Mouse (Mus musculus) spleen, adult 12 weeks (tissue): Measurements from ENCODE around the gene Ushbp1.
A peak's percentile ranks its signal among the peaks of the same experiment; 100 is the strongest.
"Not testable (repeated sequence)": the region's sequence is repeated elsewhere in the genome, so short reads cannot be mapped to it uniquely, and the experiment has no call there.

Experiments
- DNase-seq: peaks from one replicate; pipeline ENCODE4 v3.0.0; 2022; ENCODE audit warnings: low spot score

Ushbp1 gene

GRCm38 (mm10) chr8:71395629-71396028 is at the start of gene Ushbp1:
Ushbp1 (minus strand) TSS chr8:71395802.
- no peak for DNase-seq

- no peak for DNase-seq
Observed at GRCm38 (mm10) chr8:71445096-71445495, 49.5 kb upstream of the Ushbp1 start.

GRCm38 (mm10) chr8:71441404-71441803 is 45.8 kb upstream of the Ushbp1 start:
- peak; percentile 31 for DNase-seq

GRCm38 (mm10) chr8:71437041-71437440 is 41.4 kb upstream of the Ushbp1 start:
- DNase-seq = no peak

GRCm38 (mm10) chr8:71432935-71433334 is 37.3 kb upstream of the Ushbp1 start:
- DNase-seq = not testable (repeated sequence)

- no peak for DNase-seq
Observed at GRCm38 (mm10) chr8:71422121-71422520, 26.5 kb upstream of the Ushbp1 start.

- no peak for DNase-seq
Observed at GRCm38 (mm10) chr8:71411535-71412273, 16.1 kb upstream of the Ushbp1 start.

GRCm38 (mm10) chr8:71408231-71408630 is 12.6 kb upstream of the Ushbp1 start:
- no peak for DNase-seq

GRCm38 (mm10) chr8:71407441-71407840 is 11.8 kb upstream of the Ushbp1 start:
- DNase-seq = no peak

GRCm38 (mm10) chr8:71406099-71407015 is 10.8 kb upstream of the Ushbp1 start:
- DNase-seq = peak; percentile 68

- DNase-seq = peak; percentile 97
Observed at GRCm38 (mm10) chr8:71405401-71406098, 9.9 kb upstream of the Ushbp1 start, which contains the start of gene Ankle1. Ankle1 (plus strand) TSS chr8:71406010.

- no peak for DNase-seq
Observed at GRCm38 (mm10) chr8:71404951-71405351, 9.3 kb upstream of the Ushbp1 start.

GRCm38 (mm10) chr8:71404011-71404410 is 8.4 kb upstream of the Ushbp1 start:
- no peak for DNase-seq

GRCm38 (mm10) chr8:71403107-71403885 is 7.7 kb upstream of the Ushbp1 start:
- no peak for DNase-seq

GRCm38 (mm10) chr8:71402446-71402964 is 6.9 kb upstream of the Ushbp1 start:
- DNase-seq = no peak

- DNase-seq = no peak
Observed at GRCm38 (mm10) chr8:71401454-71401853, 5.9 kb upstream of the Ushbp1 start.

GRCm38 (mm10) chr8:71400826-71401225 is 5.2 kb upstream of the Ushbp1 start:
- DNase-seq = no peak

- no peak for DNase-seq
Observed at GRCm38 (mm10) chr8:71397701-71398100, 2.1 kb upstream of the Ushbp1 start.

GRCm38 (mm10) chr8:71396639-71397305 is 1.2 kb upstream of the Ushbp1 start, which contains the start of gene Babam1:
Babam1 (plus strand) TSS chr8:71396861.
- peak; percentile 81 for DNase-seq

GRCm38 (mm10) chr8:71395071-71395470 is 531 bp downstream of the Ushbp1 start:
- no peak for DNase-seq

GRCm38 (mm10) chr8:71394481-71394880 is 1.1 kb downstream of the Ushbp1 start:
- DNase-seq = no peak
